Mouse (Mus musculus) activated CD4-positive, CD25-positive, alpha-beta regulatory T cell (primary cell): Measurements from ENCODE around the gene Sp9. TPM values are rescaled to one million over a fixed set of nuclear protein-coding genes. Genes with fewer than 3 reads are reported as not detected.

Source experiments
- polyA plus RNA-seq, 2 experiments: library from polyadenylated mRNA; unstranded; fragments of 100-300 nt; shearing (Covaris generic); gene quantifications; one replicate each; pipeline ENCODE4 v1.2.1; 2017

Gene Sp9
- polyA plus RNA-seq = not detected

DNA sequence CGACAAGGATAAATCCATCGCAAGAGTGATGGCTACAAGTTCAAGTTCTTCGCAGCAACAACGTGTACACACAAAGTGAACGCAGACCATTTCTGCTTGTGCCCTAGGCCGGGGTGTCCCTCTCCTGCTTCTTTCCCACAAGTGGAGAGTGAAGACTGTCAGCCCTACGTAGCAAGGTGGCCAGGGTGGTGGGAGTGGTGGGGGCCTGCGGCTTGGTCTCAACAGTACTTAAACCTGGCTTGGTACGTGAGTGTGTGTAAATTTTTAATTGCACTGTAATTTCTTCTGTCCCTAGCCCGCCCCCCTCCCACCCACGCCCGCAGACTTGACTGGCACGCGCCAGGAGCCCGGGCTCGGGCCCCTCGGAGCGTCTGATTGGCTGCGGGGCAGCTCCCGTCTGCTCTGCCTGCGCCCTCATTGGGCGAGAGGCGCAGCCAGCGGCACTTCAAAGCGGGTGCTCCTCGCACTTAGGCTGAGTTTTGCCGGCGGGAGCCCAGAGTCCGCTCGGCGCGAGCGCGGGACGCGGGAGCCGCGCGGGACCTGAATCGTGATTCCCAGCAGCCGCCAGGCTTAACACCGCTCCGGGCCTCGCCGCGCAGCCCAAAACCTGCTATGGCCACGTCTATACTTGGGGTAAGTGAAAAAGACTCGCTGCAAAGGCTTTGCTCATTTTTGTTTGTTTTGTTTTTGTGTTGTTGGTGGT lies at the start of gene Sp9:
Gene Sp9 (plus strand): TSS at position 467 of the 703 bp plus-strand sequence.

GRCm38 (mm10) chr2:73312152-73313116 lies 40.7 kb downstream of the Sp9 start, which contains the start of the genes Scrn3 and Cir1:
Gene Scrn3 (plus strand): TSS chr2:73312601.
Gene Cir1 (minus strand): TSS chr2:73312701.

Other genes with a start within 250 kb of the Sp9 start
- gene Ola1, start 53.0 kb upstream of the Sp9 start, polyA plus RNA-seq = 10 to 100 TPM; 63.5 to 86.0 TPM
- 10 to 100 TPM in 1 of 2 experiments, 1 to 10 TPM in 1; 5.4 to 11.4 TPM for gene Scrn3, start 40.7 kb downstream of the Sp9 start, polyA plus RNA-seq
- gene Cir1, start 40.8 kb downstream of the Sp9 start, polyA plus RNA-seq = 10 to 100 TPM; 28.0 to 33.6 TPM
- gene Gpr155, start 114.6 kb downstream of the Sp9 start, polyA plus RNA-seq = 10 to 100 TPM; 14.0 to 34.3 TPM